Mouse (Mus musculus): ENCODE results near the gene Gm49325. TPM values are rescaled to one million over a fixed set of nuclear protein-coding genes. Genes with fewer than 3 reads are reported as not detected.

Gene Gm49325
- total RNA-seq, 4 experiments from 2014 or later: 8.3 to 15.8 (median 13.9) TPM

DNA sequence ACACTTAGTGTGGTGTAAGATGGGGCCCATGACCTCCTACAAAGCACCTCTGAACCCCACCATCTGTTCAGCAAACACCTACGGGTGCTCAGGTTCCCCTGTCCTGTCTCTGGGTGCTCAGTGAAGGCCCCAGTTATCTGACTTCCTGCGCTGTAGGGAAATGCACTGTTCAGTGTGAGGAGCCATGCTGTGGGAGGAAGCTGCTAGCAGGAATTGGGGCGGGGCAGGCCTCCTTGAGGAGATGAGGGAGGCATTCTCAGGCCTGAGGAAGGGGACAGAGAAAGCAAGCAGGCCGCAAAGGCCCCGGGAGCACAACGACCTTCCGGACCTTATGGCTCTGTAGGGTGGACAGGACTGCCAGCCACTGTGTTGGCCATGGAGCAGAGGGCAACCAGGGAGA is 16.9 kb upstream of the Gm49325 start:
- DNase-seq (ENCODE audit: low spot score): no peak

- DNase-seq (ENCODE audit: low spot score): no peak
Measured at GRCm38 (mm10) chr10:77589749-77590148, 16.2 kb upstream of the Gm49325 start.

DNA sequence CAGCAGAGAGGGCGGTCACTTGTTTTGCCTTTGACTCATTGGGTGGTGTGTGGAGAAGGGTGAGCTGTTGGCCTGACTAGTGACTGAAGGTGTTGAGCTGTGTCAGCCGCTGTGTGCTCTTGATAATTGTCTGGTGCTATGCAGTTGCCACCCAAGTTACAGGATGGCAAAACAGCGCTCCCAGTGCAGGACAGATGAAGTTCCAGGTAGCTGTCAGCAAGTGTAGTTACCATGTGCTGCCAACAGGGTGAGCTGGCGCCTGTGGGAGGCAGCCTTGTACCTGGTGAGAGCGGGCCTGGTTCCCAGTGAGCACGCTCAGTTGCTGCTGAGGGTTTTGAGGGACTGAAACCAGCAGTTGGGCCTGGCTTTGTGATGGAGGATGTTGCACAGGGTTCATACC is 15.2 kb upstream of the Gm49325 start:
- no peak for DNase-seq (ENCODE audit: low spot score)

DNA sequence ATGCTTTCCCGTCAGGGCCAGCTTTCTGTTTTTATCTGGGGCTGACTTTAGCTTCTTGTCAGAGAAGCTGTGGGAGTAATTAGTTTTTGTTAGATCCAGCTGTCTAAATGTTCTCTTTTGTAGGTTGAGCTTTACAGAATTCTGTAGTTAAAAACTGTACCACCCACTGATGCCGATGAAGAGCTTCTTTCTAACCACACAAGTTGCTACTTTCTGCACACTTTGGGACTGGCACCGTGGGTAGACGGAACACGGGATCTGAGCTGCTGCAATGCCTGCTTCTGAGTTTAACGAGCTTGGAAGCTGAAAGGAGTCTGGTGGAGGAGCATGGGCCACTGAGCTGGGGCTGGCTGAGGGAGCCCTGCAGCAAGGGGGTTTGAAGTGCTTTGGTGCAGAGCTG is 14.5 kb upstream of the Gm49325 start:
- no peak for DNase-seq (ENCODE audit: low spot score)

DNA sequence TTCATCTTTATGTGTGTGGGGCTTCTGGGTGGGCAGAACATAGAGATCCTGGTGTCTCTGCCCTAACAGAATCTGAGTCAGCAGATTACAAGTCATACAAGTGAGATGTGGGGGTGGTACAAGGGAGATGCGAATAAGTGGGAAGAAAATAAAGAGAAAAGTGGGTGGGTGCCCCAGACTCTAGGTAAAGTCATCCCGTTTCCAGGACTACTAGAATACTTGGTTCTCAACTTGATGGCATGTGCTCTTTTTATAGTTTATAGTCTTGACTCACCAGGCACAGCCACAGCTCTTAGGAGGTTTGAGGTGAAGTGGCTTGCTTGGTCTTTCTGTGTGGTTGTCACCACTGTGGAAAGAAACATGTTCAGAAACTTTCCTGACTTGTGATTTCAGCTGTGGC is 9.9 kb upstream of the Gm49325 start:
- no peak for DNase-seq (ENCODE audit: low spot score)

DNA sequence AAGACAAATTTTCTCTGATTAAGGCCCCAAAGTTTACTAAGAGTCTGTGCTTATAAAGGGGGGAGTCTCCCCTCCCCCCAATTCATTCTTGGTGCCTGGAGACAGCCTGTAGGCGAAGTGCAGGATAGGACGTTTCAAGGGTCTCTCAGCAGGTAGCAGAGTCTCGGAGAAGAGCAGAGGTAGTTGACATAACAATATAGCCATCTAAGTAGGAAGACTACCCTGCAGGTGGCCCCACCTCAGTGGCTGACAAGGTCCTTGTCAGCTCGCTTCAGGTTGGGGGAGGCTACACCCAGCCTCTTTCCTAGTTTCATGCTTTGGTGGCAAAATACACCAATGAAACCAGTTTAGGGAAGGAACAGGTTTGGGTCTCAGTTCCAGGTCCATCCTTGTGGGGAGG is 3.0 kb upstream of the Gm49325 start:
- DNase-seq (ENCODE audit: low spot score): no peak

- no peak for DNase-seq (ENCODE audit: low spot score)
Measured at GRCm38 (mm10) chr10:77604111-77604510, 1.9 kb upstream of the Gm49325 start.

DNA sequence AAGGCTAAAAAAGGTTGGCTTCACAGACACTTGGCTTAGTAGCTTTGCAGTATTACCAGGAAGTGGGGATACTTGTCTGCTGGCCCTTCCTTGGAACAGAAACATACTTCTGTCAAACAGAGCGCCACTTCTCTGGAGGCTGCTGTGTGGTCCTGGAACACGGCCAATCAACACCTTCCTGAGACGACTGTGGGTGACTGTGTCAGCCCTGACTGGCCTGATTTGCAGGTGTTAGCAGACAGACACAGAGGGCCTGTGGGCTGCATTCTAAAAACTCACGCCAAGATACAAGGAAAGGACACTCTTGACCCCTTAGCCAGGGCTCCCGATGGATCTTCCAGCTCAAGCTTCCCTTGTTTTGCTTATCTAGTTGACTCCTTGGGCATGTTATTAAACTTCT is 1.0 kb upstream of the Gm49325 start:
- DNase-seq (ENCODE audit: low spot score): no peak

GRCm38 (mm10) chr10:77605368-77605767 is 629 bp upstream of the Gm49325 start:
- peak; percentile 41 for DNase-seq (ENCODE audit: low spot score)

DNA sequence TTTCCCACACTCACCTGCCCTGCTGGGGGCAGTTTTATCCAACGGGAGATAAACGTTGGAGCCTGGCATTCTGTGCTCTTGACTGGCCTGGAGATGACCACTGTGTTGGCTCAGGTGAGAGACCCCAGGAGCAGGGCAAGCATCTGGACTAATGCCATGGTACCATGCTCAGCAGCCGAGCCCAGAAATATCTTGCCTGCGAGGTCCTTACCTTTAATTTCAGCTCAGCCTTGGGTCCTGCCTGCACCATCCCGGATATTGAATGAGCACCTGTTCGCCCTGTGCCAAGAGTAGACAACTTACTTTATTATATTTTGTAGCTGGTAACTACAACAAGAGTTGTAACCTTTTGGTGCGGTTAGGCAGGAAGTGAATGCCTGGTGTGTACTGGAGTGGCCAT is 858 bp downstream of the Gm49325 start:
- DNase-seq (ENCODE audit: low spot score): no peak

GRCm38 (mm10) chr10:77607441-77607840 is 1.4 kb downstream of the Gm49325 start:
- DNase-seq (ENCODE audit: low spot score): no peak

DNA sequence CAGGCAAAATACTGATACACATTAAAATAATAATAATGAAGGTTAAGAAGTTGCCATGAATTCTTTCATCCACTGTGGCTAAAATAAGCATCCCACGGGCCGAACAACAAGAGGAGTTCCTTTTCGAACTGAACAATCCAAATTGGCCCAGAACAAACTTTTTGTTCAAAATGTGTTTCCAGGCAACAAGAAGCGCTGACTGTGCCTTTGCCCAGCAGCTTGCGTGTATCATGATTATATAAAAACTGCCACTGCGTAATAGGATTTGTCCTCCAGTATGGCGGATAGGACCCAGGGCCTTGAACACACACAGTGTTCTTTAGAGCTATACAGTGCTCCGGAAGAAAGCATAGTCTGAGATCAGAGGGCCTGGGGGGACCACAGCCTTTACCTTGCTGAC is 2.6 kb downstream of the Gm49325 start:
- no peak for DNase-seq (ENCODE audit: low spot score)

DNA sequence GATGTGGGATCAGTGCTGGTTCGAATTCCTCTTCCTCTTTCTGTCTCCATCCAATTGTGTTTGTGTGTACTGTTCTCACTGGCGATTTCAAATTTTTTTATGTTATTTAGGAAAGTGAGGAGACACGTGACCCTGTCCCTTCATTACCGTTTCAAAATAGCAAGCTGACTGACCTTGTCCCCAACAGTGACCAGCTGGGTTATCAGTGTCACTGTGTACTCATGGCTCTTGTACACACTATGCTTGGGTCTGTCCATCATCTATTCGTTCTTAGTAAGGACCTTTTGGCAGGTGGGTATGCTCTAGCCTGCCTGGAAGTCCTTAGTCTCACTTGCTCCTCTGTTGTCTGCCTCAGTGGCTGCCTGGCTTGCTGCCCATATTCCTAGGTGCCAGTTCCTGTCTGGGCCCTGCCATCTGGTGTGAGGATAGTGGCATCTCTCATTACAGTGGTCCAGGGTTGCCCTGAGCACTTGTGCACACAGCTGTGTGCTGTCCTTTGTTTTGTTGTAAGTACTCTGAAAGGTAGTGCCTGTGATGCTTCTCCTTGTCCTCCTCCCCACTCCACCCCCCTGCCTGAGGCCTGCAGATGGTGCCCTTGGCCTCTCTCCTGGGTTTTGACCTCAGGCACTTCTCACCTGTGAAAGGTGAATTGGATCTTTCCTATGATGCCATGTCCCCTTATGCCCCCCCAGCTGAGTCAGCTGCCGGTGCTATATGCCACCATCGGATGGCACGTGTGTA is 4.4 kb downstream of the Gm49325 start:
- DNase-seq (ENCODE audit: low spot score): no peak

GRCm38 (mm10) chr10:77613409-77613808 is 7.4 kb downstream of the Gm49325 start:
- peak; percentile 95 for DNase-seq (ENCODE audit: low spot score)

DNA sequence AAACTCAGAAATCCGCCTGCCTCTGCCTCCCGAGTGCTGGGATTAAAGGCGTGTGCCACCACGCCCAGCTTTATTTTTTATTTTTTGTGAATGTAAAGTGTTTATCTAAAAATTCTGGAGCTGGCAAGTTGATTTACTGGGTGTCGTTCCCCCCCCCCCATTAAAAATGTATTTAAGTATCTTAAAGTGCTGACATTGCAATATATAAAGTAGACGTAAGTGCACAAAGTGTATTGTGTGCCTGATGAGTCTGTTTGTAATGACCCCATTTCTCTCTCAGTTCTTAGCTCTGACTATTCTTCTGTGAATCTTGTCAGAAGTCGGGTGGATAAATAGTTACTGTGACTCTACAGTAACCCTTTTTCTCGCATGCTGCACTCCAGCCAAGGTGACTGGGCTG is 9.7 kb downstream of the Gm49325 start:
- no peak for DNase-seq (ENCODE audit: low spot score)

DNA sequence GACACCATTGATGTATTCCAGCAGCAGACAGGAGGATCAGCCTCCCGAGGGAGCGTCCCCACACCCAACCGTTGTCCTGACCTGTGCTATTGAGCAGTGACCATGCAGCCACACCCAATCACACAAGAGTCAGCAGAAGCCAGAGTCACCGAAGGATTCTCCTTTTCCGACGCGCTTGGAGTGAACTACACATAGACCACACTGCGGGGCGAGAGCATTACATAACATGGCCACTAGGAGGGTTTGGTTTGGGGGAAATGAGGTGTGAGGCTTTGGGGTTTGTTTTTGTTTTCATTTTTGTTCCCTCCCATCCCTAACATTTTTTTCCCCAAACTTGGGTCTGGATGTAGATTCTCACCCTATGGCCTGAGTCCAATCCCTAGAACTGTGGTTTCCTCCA is 10.2 kb downstream of the Gm49325 start:
- no peak for DNase-seq (ENCODE audit: low spot score)

DNA sequence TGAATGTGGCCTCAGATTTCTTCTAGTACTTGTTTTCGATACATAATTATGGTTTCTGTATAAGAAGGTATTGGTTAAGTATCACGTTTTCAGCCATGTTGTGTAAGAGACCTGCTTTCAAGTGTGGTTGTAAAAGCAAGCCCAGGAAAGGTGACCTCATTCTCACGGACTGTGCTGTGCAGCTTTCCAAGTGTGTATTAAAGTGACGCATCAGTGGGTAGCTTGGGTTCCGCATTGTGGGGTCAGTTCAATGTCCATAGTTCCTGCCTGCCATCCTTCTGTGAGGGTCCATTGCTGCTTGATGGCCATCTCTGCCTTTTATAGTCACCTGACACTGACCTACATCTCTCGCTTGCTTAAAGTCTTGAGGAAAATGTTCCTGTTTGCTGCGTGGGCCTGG is 10.9 kb downstream of the Gm49325 start:
- no peak for DNase-seq (ENCODE audit: low spot score)

DNA sequence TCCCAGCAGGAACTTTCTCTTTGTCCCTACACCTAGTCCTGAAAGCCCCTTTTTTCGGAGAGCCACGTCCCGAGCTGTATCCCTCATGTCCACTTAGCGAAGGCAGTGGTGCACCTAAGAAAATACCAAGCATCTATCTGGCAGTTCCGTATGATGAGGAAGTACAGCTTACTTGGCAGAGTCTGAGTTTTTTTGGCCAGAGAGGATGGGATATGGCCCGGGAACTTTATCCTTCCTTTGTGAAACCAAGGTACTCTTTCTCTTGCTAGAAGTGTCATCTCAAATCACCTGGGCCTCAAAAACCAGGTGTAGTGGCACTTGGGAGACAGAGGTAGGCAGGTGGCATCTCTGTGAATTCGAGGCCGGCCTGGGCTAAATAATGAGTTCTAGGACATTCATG is 15.5 kb downstream of the Gm49325 start:
- DNase-seq (ENCODE audit: low spot score): no peak

DNA sequence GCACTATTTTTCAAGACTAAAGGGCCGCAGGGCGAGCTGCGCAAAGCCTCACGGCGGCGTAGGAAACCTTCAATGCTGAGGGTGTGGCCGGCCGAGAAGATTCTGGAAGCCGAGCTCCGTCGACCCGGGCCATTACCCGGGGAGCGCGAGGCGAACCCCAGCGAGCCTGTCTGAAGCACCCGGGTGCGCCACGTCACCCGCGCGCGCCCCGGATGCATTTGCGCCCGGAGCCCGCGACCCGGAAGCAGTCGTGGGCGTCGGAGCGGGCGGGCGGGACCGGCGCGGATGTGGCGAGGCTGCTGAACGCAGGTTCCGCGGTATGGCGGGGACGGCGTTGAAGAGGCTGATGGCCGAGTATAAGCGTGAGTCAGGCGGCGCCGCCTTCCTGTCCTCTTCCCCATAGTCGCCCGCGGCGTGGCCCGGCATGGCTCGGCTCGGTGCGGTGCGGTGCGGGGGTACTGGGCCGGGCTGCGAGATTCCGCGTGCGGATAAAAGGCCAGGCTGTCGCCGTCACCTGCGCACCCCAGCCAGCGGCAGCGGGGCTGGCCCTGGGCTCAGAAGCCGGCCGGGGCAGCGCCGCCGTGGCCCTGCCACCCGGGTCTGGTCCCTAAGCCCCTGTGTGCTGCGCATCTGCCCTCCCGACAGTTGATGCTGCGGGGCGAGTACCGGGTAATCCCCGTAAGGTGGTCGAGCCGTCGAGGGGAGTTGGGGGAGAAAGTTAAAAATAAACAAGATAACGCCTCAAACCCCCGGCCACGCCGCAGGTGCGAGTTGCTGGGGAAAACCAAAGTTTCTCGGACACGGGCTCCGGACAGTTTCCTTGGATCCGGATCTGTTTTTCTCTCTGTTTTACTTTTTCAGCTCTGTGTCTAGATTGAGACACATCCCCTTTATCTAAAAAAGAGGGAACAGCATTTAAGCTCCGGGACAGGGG is 16.3 kb downstream of the Gm49325 start, which contains the start of gene Ube2g2:
Gene Ube2g2, plus strand, starts transcription at position 221 of the 934 bp plus-strand sequence.
- peak; percentile 91 for DNase-seq (ENCODE audit: low spot score)

GRCm38 (mm10) chr10:77623069-77623492 is 17.1 kb downstream of the Gm49325 start:
- peak; percentile 78 for DNase-seq (ENCODE audit: low spot score)

DNA sequence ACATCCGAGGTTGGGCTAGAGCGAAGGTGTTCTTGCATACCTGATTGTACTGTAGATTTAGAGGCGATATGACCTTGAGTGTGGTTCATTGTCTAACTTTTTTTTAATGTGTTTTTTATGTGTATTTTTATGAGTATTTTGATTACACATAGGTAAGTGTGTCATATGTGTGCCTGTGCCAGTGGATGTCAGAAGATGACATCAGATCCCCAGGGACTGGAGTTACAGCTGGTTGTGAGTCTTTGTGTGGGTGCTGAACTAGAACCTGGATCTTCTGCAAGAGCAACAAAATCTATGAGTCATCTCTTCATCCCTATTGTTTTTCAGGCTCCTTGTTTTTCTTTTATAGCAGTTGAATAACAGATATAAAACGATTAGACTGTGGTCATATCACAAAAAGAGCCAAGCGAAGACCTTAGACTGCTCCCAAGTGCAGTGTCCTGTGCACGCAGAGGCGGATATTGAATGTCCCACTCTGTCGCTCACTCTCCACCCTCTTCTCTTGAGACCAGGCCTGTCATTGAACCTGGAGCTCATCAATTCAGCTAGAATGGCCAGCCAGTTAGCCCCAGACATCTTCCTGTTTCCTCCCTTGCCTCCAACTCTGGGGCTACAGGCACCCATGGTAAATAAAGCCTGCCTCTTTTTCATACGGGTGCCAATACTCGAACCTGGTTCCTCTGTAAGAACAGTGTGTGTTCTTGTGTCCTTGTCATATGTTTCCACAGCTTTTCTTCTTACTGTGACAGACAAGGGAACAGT is 17.8 kb downstream of the Gm49325 start:
- DNase-seq (ENCODE audit: low spot score): no peak

- peak; percentile 84 for DNase-seq (ENCODE audit: low spot score)
Measured at GRCm38 (mm10) chr10:77624570-77624995, 18.6 kb downstream of the Gm49325 start.

All from heart, adult 8-10 months (tissue).